Mouse (Mus musculus) embryonic facial prominence, embryonic 11.5 days (tissue): Measurements from ENCODE around the gene Lrpprc. TPM values are rescaled to one million over a fixed set of nuclear protein-coding genes. Genes with fewer than 3 reads are reported as not detected.

Source experiments
- ATAC-seq: fragments of 200-750 bp; cut with Nextera tagmentation; replicated peaks from 2 replicates; pipeline ENCODE4 v1.8.0; 2017; ENCODE audit warnings: low read depth; ENCODE audit not compliant: insufficient number of reproducible peaks, low FRiP score, low TSS enrichment
- DNase-seq: peaks from one replicate; pipeline ENCODE4 v3.0.0-alpha.2; 2015; ENCODE audit warnings: low spot score
- H3K27ac ChIP-seq: fragments of 300-500 bp; sonication (generic); replicated peaks from 2 replicates; pipeline ENCODE4 v1.5.1; 2014; ENCODE audit warnings: mild to moderate bottlenecking, low read depth, low read length, control low read depth
- H3K27me3 ChIP-seq: fragments of 300-500 bp; sonication (generic); 2 replicates; pipeline ENCODE4 v1.6.1; 2014; ENCODE audit warnings: mild to moderate bottlenecking, low read length, moderate library complexity, mixed read lengths; ENCODE audit not compliant: control insufficient read depth, insufficient read depth
- H3K36me3 ChIP-seq: fragments of 300-500 bp; sonication (generic); replicated peaks from 2 replicates; pipeline ENCODE4 v1.6.1; 2014; ENCODE audit warnings: low read depth, mild to moderate bottlenecking, low read length, moderate library complexity, mixed read lengths; ENCODE audit not compliant: control insufficient read depth, insufficient read depth
- H3K4me1 ChIP-seq: fragments of 300-500 bp; sonication (generic); 2 replicates; pipeline ENCODE4 v1.6.1; 2014; ENCODE audit warnings: low read length, mixed read lengths; ENCODE audit not compliant: control insufficient read depth, insufficient read depth
- H3K4me2 ChIP-seq: fragments of 300-500 bp; sonication (generic); 2 replicates; pipeline ENCODE4 v1.6.1; 2014; ENCODE audit warnings: low read depth, mild to moderate bottlenecking, control low read depth, low read length, moderate library complexity
- H3K4me3 ChIP-seq: fragments of 300-500 bp; sonication (generic); 2 replicates; pipeline ENCODE4 v1.5.1; 2014; ENCODE audit warnings: low read depth, low read length, control low read depth
- H3K9ac ChIP-seq: fragments of 300-500 bp; sonication (generic); replicated peaks from 2 replicates; pipeline ENCODE4 v1.6.1; 2014; ENCODE audit warnings: mild to moderate bottlenecking, control low read depth, low read length
- H3K9me3 ChIP-seq: fragments of 300-500 bp; sonication (generic); replicated peaks from 2 replicates; pipeline ENCODE4 v1.6.1; 2016; ENCODE audit warnings: mild to moderate bottlenecking, low read length, inconsistent platforms, mixed read lengths; ENCODE audit not compliant: control insufficient read depth
- WGBS: fragments of 180-500 bp; shearing (Covaris S2); extraction: QIAGEN DNeasy Blood & Tissue Kit; methylation state at CpG from one replicate; pipeline ENCODE4 v1.1.7; 2014; 5-methylcytosine and 5-hydroxymethylcytosine counted together
- polyA plus RNA-seq: library from polyadenylated mRNA; unstranded; fragments of >200 nt; fragmentation: Nextera tagmentation; extraction: Ambion mirVana; gene quantifications from 2 replicates; pipeline ENCODE4 v1.2.1, GENCODE M21; 2014

Lrpprc gene
- polyA plus RNA-seq, 1 experiment from 2014 or later: 63.1 TPM

DNA sequence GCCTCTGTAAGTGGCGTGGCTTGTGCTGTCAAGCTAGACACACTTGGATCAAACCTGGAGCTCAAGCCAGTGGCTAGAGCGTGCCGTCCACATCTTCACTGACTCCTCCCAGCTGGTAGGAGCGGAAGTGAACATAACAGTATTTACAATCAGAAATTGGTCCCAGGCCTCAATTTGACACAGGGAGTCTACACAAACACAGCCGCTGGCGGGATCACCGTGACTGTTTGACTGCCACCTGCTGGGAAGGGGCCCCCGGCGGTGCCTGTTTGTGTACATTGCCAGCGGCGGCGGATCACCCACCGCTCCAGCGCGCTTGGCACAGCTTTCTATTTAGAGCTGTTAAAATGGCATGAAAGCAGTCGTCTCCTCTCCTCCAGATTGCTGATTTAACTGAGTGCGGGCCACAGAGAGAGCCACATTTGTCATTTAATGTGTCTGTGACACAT is 81.2 kb downstream of the Lrpprc start:
- Histone ChIP-seq H3K36me3 (no peaks in the 10 kb centered on the region), H3K27me3 (no peaks in the 10 kb centered on the region), H3K9me3 (no peaks in the 10 kb centered on the region), H3K4me3 (no peak overlapping the region), H3K4me1 (no peaks in the 10 kb centered on the region), H3K4me2 (no peak overlapping the region), H3K9ac (no peak overlapping the region), H3K27ac (no peak overlapping the region)
- no peak for ATAC-seq
- DNase-seq: peak; percentile 63
- WGBS: 52% methylated on average over 17 of the region's 17 CpGs

DNA sequence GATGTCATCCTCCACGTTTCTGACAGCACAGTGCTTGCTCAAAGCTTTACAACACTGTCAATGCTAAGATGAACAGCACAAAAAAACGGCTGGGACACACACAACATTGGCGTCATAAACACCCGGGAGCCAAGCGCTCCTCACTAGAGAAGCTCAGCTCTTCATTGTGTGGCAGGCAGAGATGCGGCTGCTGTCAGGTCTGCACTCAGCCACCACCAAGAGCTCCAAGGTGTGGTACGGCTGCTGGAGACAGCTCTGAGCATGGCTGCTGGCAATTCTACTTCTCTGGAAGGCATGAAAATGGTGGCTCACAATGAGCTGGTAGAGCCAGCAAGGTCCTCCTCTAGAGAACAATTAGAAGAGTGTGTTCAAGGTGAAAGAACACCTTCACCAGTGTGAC is 81.8 kb downstream of the Lrpprc start:
- ATAC-seq: no peak
- Histone ChIP-seq H3K4me3 (no peak overlapping the region), H3K9ac (no peak overlapping the region), H3K9me3 (no peaks in the 10 kb centered on the region), H3K36me3 (no peaks in the 10 kb centered on the region), H3K4me1 (no peaks in the 10 kb centered on the region), H3K27me3 (no peaks in the 10 kb centered on the region), H3K27ac (0 out of 2 replicates have a peak overlapping the region, but pooled peaks have one; percentile 4), H3K4me2 (no peak overlapping the region)
- 79% methylated on average over 7 of the region's 7 CpGs for WGBS
- DNase-seq: no peak

GRCm38 (mm10) chr17:84707407-84707806 is 83.2 kb downstream of the Lrpprc start:
- WGBS: 61% methylated on average over 4 of the region's 4 CpGs
- Histone ChIP-seq H3K4me3 (no peak overlapping the region), H3K4me1 (peaks cover 3% of the 10 kb centered on the region; the same call in 1 of the 2 replicates), H3K27me3 (no peaks in the 10 kb centered on the region), H3K27ac (no peak overlapping the region), H3K36me3 (no peaks in the 10 kb centered on the region), H3K9ac (no peak overlapping the region), H3K4me2 (no peak overlapping the region), H3K9me3 (no peaks in the 10 kb centered on the region)
- ATAC-seq (no peak), DNase-seq (peak; percentile 44)

- no peak overlapping the region for H3K27ac ChIP-seq
- H3K27me3 ChIP-seq: no peaks in the 10 kb centered on the region
- no peak overlapping the region for H3K9ac ChIP-seq
- no peaks in the 10 kb centered on the region for H3K9me3 ChIP-seq
- no peak overlapping the region for H3K4me2 ChIP-seq
- H3K4me3 ChIP-seq: no peak overlapping the region
- ATAC-seq: peak; percentile 19; the same call in 1 of the 2 replicates
- WGBS: 29% methylated on average over 5 of the region's 5 CpGs
- peak; percentile 82 for DNase-seq
- H3K36me3 ChIP-seq: no peaks in the 10 kb centered on the region
- H3K4me1 ChIP-seq: peaks cover 3% of the 10 kb centered on the region; the same call in 1 of the 2 replicates
Observed at GRCm38 (mm10) chr17:84698727-84699126, 91.9 kb downstream of the Lrpprc start.

GRCm38 (mm10) chr17:84696537-84696936 is 94.1 kb downstream of the Lrpprc start:
- WGBS: 52% methylated on average over 6 of the region's 6 CpGs
- Histone ChIP-seq H3K27me3 (no peaks in the 10 kb centered on the region), H3K9me3 (no peaks in the 10 kb centered on the region), H3K36me3 (no peaks in the 10 kb centered on the region), H3K27ac (no peak overlapping the region), H3K4me3 (no peak overlapping the region), H3K9ac (no peak overlapping the region), H3K4me2 (no peak overlapping the region), H3K4me1 (no peaks in the 10 kb centered on the region)
- DNase-seq (no peak), ATAC-seq (no peak)

DNA sequence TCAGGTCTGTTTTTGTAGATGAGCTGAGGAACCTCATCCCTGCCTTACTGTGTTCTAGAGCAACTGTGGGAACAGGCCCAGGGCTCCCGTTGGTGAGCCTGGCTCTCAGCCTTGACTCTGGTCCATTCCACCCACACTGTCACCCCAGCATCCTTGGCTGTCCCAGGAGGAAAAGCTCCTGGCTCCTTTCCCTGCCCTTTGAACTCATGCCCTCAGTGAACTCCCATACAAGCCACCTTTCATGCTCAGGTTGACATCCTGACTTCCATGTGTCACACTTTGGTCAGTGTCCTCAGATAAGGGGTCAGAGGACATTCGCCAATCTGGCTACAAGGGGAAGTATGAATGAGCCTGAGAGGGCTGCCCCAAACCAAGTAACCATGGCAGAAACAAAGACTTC is 96.8 kb downstream of the Lrpprc start:
- H3K27ac ChIP-seq: no peak overlapping the region
- no peak for DNase-seq
- H3K27me3 ChIP-seq: no peaks in the 10 kb centered on the region
- 74% methylated on average over 2 of the region's 2 CpGs for WGBS
- no peak overlapping the region for H3K9ac ChIP-seq
- ATAC-seq: no peak
- no peak overlapping the region for H3K4me3 ChIP-seq
- H3K9me3 ChIP-seq: no peaks in the 10 kb centered on the region
- H3K4me1 ChIP-seq: no peaks in the 10 kb centered on the region
- no peaks in the 10 kb centered on the region for H3K36me3 ChIP-seq
- no peak overlapping the region for H3K4me2 ChIP-seq

DNA sequence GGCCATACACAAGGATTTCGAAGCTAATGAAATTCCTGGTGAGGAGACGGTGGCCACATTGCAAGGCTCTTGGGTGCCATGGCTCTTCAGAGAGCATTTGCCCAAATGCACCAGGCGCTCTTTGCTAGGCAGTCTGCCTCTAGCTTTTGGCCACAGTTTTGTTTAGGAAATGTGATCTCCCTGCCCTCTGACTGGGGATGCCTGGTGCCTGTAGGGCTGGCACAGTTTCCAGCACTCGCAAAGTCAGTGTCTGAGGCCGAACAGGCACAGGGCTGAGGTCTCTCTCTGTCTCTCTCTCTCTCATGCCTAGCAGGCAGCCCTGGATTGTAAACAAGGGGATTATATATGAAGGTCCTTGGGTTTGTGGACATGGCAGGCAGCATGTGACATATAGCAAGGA is 100.5 kb downstream of the Lrpprc start:
- DNase-seq: no peak
- H3K27ac ChIP-seq: no peak overlapping the region

GRCm38 (mm10) chr17:84689316-84689715 is 101.3 kb downstream of the Lrpprc start:
- Histone ChIP-seq H3K27me3 (no peaks in the 10 kb centered on the region), H3K4me3 (no peak overlapping the region), H3K4me2 (no peak overlapping the region), H3K4me1 (no peaks in the 10 kb centered on the region; the same call in 1 of the 2 replicates), H3K9ac (no peak overlapping the region), H3K9me3 (no peaks in the 10 kb centered on the region), H3K27ac (no peak overlapping the region), H3K36me3 (no peaks in the 10 kb centered on the region)
- DNase-seq: no peak
- WGBS: 60% methylated on average over 5 of the region's 5 CpGs
- ATAC-seq: no peak

More for the DNA sequence above, 100.5 kb downstream of the Lrpprc start:
- no peaks in the 10 kb centered on the region for H3K27me3 ChIP-seq
- no peak for ATAC-seq
- H3K4me2 ChIP-seq: no peak overlapping the region
- H3K4me1 ChIP-seq: no peaks in the 10 kb centered on the region; the same call in 1 of the 2 replicates
- no peak overlapping the region for H3K4me3 ChIP-seq
- H3K9me3 ChIP-seq: no peaks in the 10 kb centered on the region
- WGBS: 70% methylated on average over 5 of the region's 5 CpGs
- no peak overlapping the region for H3K9ac ChIP-seq
- no peaks in the 10 kb centered on the region for H3K36me3 ChIP-seq
